ENCODE assay signal across 9 mouse cellular contexts in the genomic region with DNA sequence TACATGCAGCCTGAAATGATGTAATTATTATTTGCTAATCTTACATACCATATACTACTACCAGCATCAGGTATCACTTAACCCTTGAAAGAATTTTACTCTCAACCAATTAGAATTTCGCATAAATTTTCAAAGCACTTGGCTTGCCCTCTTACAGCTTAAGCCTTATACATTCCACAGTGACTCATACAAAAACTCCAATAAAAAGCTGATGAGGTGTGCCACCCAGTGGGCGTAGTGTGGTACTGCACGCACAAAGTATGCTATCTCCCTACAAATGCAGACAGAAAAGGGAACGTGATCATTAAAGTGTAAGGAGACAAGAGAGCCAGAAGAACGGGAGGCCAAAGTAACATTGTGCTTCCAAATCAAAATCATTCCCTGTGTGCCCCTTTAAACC. TPM values are rescaled to one million over a fixed set of nuclear protein-coding genes. Genes with fewer than 3 reads are reported as not detected.
A peak's percentile ranks its signal among the peaks of the same experiment; 100 is the strongest.
DNase-seq lines count a peak whose midpoint lies in the region; ATAC-seq and TF ChIP-seq lines count a peak whose summit lies in the region.
"Had no signal": no experiment of that assay in that cellular context is flagged by ENCODE, and none has a peak within 500 bp of the region (broad histone marks: within the 10 kb centered on the region; RNA-seq: fewer than 3 reads in every experiment).

No protein-coding gene starts in this region.

- no peaks in the 10 kb centered on the region for H3K4me1 ChIP-seq in heart, embryonic 16.5 days (ENCODE audit: control insufficient read depth, insufficient read depth, low read length)
- no peaks in the 10 kb centered on the region for H3K4me1 ChIP-seq in heart, embryonic 11.5 days (ENCODE audit: control insufficient read depth, insufficient read depth, low read length)
- H3K4me1 ChIP-seq in MEL (ENCODE audit: control insufficient read depth in 1 of 2, insufficient read depth in 2 of 2, low read length in 2 of 2) = peaks cover 6 to 7% of the 10 kb centered on the region in 2 experiments
- no peaks in the 10 kb centered on the region for H3K4me1 ChIP-seq in cerebellum, adult 2 months (ENCODE audit: control insufficient read depth, insufficient read depth, low read length)
- no peaks in the 10 kb centered on the region for H3K4me1 ChIP-seq in liver, postnatal 0 days (ENCODE audit: insufficient read depth)
- H3K4me1 ChIP-seq: lung, embryonic 15.5 days had no signal

- TF ChIP-seq RAD21 in MEL (IDR thresholded peaks at IDR 0.05; ENCODE audit: low read depth, low read length) = peak; percentile 100

- no peaks in the 10 kb centered on the region for H3K9me3 ChIP-seq in heart, embryonic 16.5 days (replicated peaks; ENCODE audit: control insufficient read depth, low read length)
- H3K9me3 ChIP-seq in heart, embryonic 11.5 days (replicated peaks; ENCODE audit: control insufficient read depth, low read length) = no peaks in the 10 kb centered on the region
- H3K9me3 ChIP-seq in MEL (replicated peaks; ENCODE audit: insufficient read depth, low read length) = no peaks in the 10 kb centered on the region
- no peaks in the 10 kb centered on the region for H3K9me3 ChIP-seq in liver, postnatal 0 days (ENCODE audit: low read length)
- H3K9me3 ChIP-seq: lung, embryonic 15.5 days had no signal

- H3K9ac ChIP-seq in heart, embryonic 16.5 days (ENCODE audit: low read length) = no peak overlapping the region
- no peak overlapping the region for H3K9ac ChIP-seq in heart, embryonic 11.5 days (ENCODE audit: low read depth, low read length)
- no peak overlapping the region for H3K9ac ChIP-seq in MEL (ENCODE audit: control insufficient read depth, low read depth, low read length, poor library complexity, severe bottlenecking)
- no peak overlapping the region for H3K9ac ChIP-seq in liver, postnatal 0 days (replicated peaks)
- H3K9ac ChIP-seq: lung, embryonic 15.5 days had no signal

- DNase-seq in MEL (ENCODE audit: low read depth, low spot score) = peak; percentile 89
- peak; percentile 29 to 54 for DNase-seq in cerebellum, adult 2 months
- DNase-seq in forelimb bud, embryonic 11.5 days (ENCODE audit: low read depth, low spot score) = peak; percentile 30
- peak; percentile 32 to 44 for DNase-seq in layer of hippocampus, adult 2 months (ENCODE audit: low spot score in 2 of 2)
- DNase-seq in liver, postnatal 0 days = peak; percentile 60
- peak; percentile 5 for DNase-seq in right cerebral cortex, postnatal 25 days

- TF ChIP-seq POLR2A in MEL (IDR thresholded peaks at IDR 0.05; ENCODE audit: control insufficient read depth in 1 of 2, insufficient read depth in 1 of 2, low read depth in 1 of 2, low read length in 2 of 2, poor library complexity in 1 of 2) = no peak
- no peak for TF ChIP-seq POLR2A in cerebellum, adult 2 months (IDR thresholded peaks at IDR 0.05; ENCODE audit: borderline replicate concordance, insufficient read depth, low read length)

- TF ChIP-seq CTCF in MEL (IDR thresholded peaks at IDR 0.05 in 2 of 3, conservative IDR thresholded peaks at IDR 0.05 in 1 of 3; ENCODE audit: control insufficient read depth in 1 of 3, insufficient read depth in 1 of 3, low read depth in 2 of 3, low read length in 3 of 3, poor library complexity in 1 of 3, severe bottlenecking in 1 of 3) = peak; percentile 86 to 99 (median 87)
- TF ChIP-seq CTCF in cerebellum, adult 2 months (IDR thresholded peaks at IDR 0.05; ENCODE audit: borderline replicate concordance, insufficient read depth, low read depth, low read length) = peak; percentile 78
- peak; percentile 85 for TF ChIP-seq CTCF in layer of hippocampus, adult 2 months (conservative IDR thresholded peaks at IDR 0.05)
- peak; percentile 87 for TF ChIP-seq CTCF in liver, postnatal 0 days (IDR thresholded peaks at IDR 0.05; ENCODE audit: low read depth)

- 18% methylated on average over 5 of the region's 5 CpGs for WGBS in heart, embryonic 16.5 days
- 21% methylated on average over 5 of the region's 5 CpGs for WGBS in heart, embryonic 11.5 days (ENCODE audit: insufficient replicate concordance)
- WGBS in cerebellum, adult 2 months = 13% methylated on average over 5 of the region's 5 CpGs
- 17% methylated on average over 5 of the region's 5 CpGs for WGBS in liver, postnatal 0 days (ENCODE audit: insufficient replicate concordance)

- no peak overlapping the region for H3K27ac ChIP-seq in heart, embryonic 16.5 days (ENCODE audit: low read length)
- H3K27ac ChIP-seq in heart, embryonic 11.5 days (ENCODE audit: low read depth, low read length) = no peak overlapping the region
- H3K27ac ChIP-seq in MEL (ENCODE audit: control insufficient read depth, low read depth, low read length) = no peak overlapping the region
- H3K27ac ChIP-seq in cerebellum, adult 2 months (ENCODE audit: insufficient read depth, low read length) = no peak overlapping the region
- no peak overlapping the region for H3K27ac ChIP-seq in layer of hippocampus, adult 2 months
- H3K27ac ChIP-seq in liver, postnatal 0 days (ENCODE audit: low read depth) = no peak overlapping the region
- H3K27ac ChIP-seq: lung, embryonic 15.5 days had no signal

- no peaks in the 10 kb centered on the region for H3K79me2 ChIP-seq in MEL (ENCODE audit: control insufficient read depth, insufficient read depth, low read length, poor library complexity)

- H3K36me3 ChIP-seq in heart, embryonic 16.5 days (ENCODE audit: control insufficient read depth, insufficient read depth) = peaks cover 5% of the 10 kb centered on the region; the same call in 1 of the 2 replicates
- H3K36me3 ChIP-seq in heart, embryonic 11.5 days (ENCODE audit: control insufficient read depth, insufficient read depth, low read length) = no peaks in the 10 kb centered on the region
- H3K36me3 ChIP-seq in MEL (ENCODE audit: control insufficient read depth in 1 of 2, insufficient read depth in 2 of 2, low read length in 2 of 2) = peaks cover 0 to 15% of the 10 kb centered on the region in 2 experiments; a peak in 2 of 4 replicates
- no peaks in the 10 kb centered on the region; the same call in 1 of the 2 replicates for H3K36me3 ChIP-seq in liver, postnatal 0 days (replicated peaks; ENCODE audit: insufficient read depth, low read length)
- H3K36me3 ChIP-seq: lung, embryonic 15.5 days had no signal

- 0 out of 2 replicates have a peak, but pooled peaks have one; percentile 14 for ATAC-seq in heart, embryonic 16.5 days (replicated peaks; ENCODE audit: extremely low read depth, insufficient read depth, low FRiP score)
- no peak for ATAC-seq in heart, embryonic 11.5 days (replicated peaks; ENCODE audit: insufficient number of reproducible peaks, low FRiP score, low TSS enrichment)
- no peak for ATAC-seq in liver, postnatal 0 days

- H3K27me3 ChIP-seq in heart, embryonic 16.5 days (ENCODE audit: control insufficient read depth, insufficient read depth, low read length) = no peaks in the 10 kb centered on the region
- no peaks in the 10 kb centered on the region for H3K27me3 ChIP-seq in heart, embryonic 11.5 days (ENCODE audit: control insufficient read depth, insufficient read depth, low read length)
- no peaks in the 10 kb centered on the region for H3K27me3 ChIP-seq in MEL (ENCODE audit: control insufficient read depth in 1 of 2, insufficient read depth in 2 of 2, low read length in 2 of 2)
- H3K27me3 ChIP-seq in cerebellum, adult 2 months (ENCODE audit: control insufficient read depth, insufficient read depth, low read length) = no peaks in the 10 kb centered on the region
- no peaks in the 10 kb centered on the region; the same call in 1 of the 2 replicates for H3K27me3 ChIP-seq in liver, postnatal 0 days (ENCODE audit: insufficient read depth, low read length)
- H3K27me3 ChIP-seq: lung, embryonic 15.5 days had no signal

- H3K4me2 ChIP-seq in heart, embryonic 16.5 days (ENCODE audit: low read depth, low read length) = no peak overlapping the region
- no peak overlapping the region for H3K4me2 ChIP-seq in heart, embryonic 11.5 days
- no peak overlapping the region for H3K4me2 ChIP-seq in liver, postnatal 0 days (ENCODE audit: low read depth, low read length)
- H3K4me2 ChIP-seq: lung, embryonic 15.5 days had no signal

- TF ChIP-seq EP300 in MEL (IDR thresholded peaks at IDR 0.05; ENCODE audit: low read depth in 1 of 2, low read length in 2 of 2) = no peak
- TF ChIP-seq EP300 in liver, postnatal 0 days (IDR thresholded peaks at IDR 0.05; ENCODE audit: low read depth) = no peak

- H3K4me3 ChIP-seq in heart, embryonic 16.5 days (ENCODE audit: low read length) = no peak overlapping the region
- no peak overlapping the region for H3K4me3 ChIP-seq in heart, embryonic 11.5 days (ENCODE audit: low read depth, low read length)
- no peak overlapping the region for H3K4me3 ChIP-seq in MEL (ENCODE audit: control insufficient read depth in 1 of 2, insufficient read depth in 1 of 2, low read depth in 2 of 2, low read length in 2 of 2)
- H3K4me3 ChIP-seq in cerebellum, adult 2 months (replicated peaks; ENCODE audit: insufficient read depth, low read depth, low read length) = no peak overlapping the region
- no peak overlapping the region for H3K4me3 ChIP-seq in layer of hippocampus, adult 2 months
- H3K4me3 ChIP-seq in liver, postnatal 0 days (ENCODE audit: low read depth, low read length) = no peak overlapping the region
- H3K4me3 ChIP-seq: lung, embryonic 15.5 days had no signal

RNA-seq across cellular contexts. Expression of gene Cldn2, which starts 31.8 kb away (rescaled TPM):
- 0.35 and 0.58 TPM in 2 replicates for polyA plus RNA-seq in heart, embryonic 16.5 days (2015; fragmentation: Nextera tagmentation; extraction: Ambion mirVana)
- not detected in 2 replicates for polyA plus RNA-seq in heart, embryonic 11.5 days (2014; fragmentation: Nextera tagmentation; extraction: Ambion mirVana)
- not detected in 2 replicates for total RNA-seq in MEL (2012; rRNA removed)
- polyA plus RNA-seq in MEL (2012; ENCODE audit: insufficient read depth in 1 of 2, insufficient read length in 2 of 2, low read depth in 1 of 2, low replicate concordance in 2 of 2, missing spikeins in 1 of 2) = not detected
- 1.1 and 2.6 TPM in 2 replicates for polyA plus RNA-seq in cerebellum, adult 2 months (2012; rRNA removed)
- total RNA-seq in layer of hippocampus, adult 2 months (2021) = under 1 TPM; 0.34 to 0.82 TPM
- polyA plus RNA-seq in liver, postnatal 0 days (2015; fragmentation: Nextera tagmentation; extraction: Ambion mirVana) = 8.1 and 8.4 TPM in 2 replicates

RNA-seq across cellular contexts. Expression of gene Morc4, which starts 39.0 kb away (rescaled TPM):
- 17.1 and 17.2 TPM in 2 replicates for polyA plus RNA-seq in heart, embryonic 16.5 days (2015; fragmentation: Nextera tagmentation; extraction: Ambion mirVana)
- polyA plus RNA-seq in heart, embryonic 11.5 days (2014; fragmentation: Nextera tagmentation; extraction: Ambion mirVana) = 10.2 and 10.3 TPM in 2 replicates
- 4.2 and 4.6 TPM in 2 replicates for total RNA-seq in MEL (2012; rRNA removed)
- polyA plus RNA-seq in MEL (2012; ENCODE audit: insufficient read depth in 1 of 2, insufficient read length in 2 of 2, low read depth in 1 of 2, low replicate concordance in 2 of 2, missing spikeins in 1 of 2) = 100 to 1,000 TPM in 1 of 2 experiments, 10 to 100 TPM in 1; 20.4 to 221 TPM
- 6.6 and 7.0 TPM in 2 replicates for polyA plus RNA-seq in cerebellum, adult 2 months (2012; rRNA removed)
- 1 to 10 TPM; 4.9 to 5.8 TPM for total RNA-seq in layer of hippocampus, adult 2 months (2021)
- polyA plus RNA-seq in liver, postnatal 0 days (2015; fragmentation: Nextera tagmentation; extraction: Ambion mirVana) = 12.4 and 16.1 TPM in 2 replicates

RNA-seq across cellular contexts. Expression of gene Ripply1, which starts 50.3 kb away (rescaled TPM):
- polyA plus RNA-seq in heart, embryonic 16.5 days (2015; fragmentation: Nextera tagmentation; extraction: Ambion mirVana) = not detected in 2 replicates
- not detected in 2 replicates for polyA plus RNA-seq in heart, embryonic 11.5 days (2014; fragmentation: Nextera tagmentation; extraction: Ambion mirVana)
- not detected in 2 replicates for total RNA-seq in MEL (2012; rRNA removed)
- not detected for polyA plus RNA-seq in MEL (2012; ENCODE audit: insufficient read depth in 1 of 2, insufficient read length in 2 of 2, low read depth in 1 of 2, low replicate concordance in 2 of 2, missing spikeins in 1 of 2)
- 0.33 and 0.46 TPM in 2 replicates for polyA plus RNA-seq in cerebellum, adult 2 months (2012; rRNA removed)
- total RNA-seq in layer of hippocampus, adult 2 months (2021) = not detected
- polyA plus RNA-seq in liver, postnatal 0 days (2015; fragmentation: Nextera tagmentation; extraction: Ambion mirVana) = not detected in 2 replicates
- polyA plus RNA-seq: lung, embryonic 15.5 days had no signal

Comparison
In these comparisons a context has a peak if more than half of its experiments do, and no peak if none do; other contexts are left out.
1. DNase-seq: peak in every context shown above with its lines; median percentile 89 in MEL; 60 in liver, postnatal 0 days; 42 in cerebellum, adult 2 months; 38 in layer of hippocampus, adult 2 months; 30 in forelimb bud, embryonic 11.5 days; 5 in right cerebral cortex, postnatal 25 days.